ENCODE assay signal across 10 mouse cellular contexts in genomic region chr4:148249341-148249740, GRCm38 (mm10). TPM values are rescaled to one million over a fixed set of nuclear protein-coding genes. Genes with fewer than 3 reads are reported as not detected.
DNase-seq lines count a peak whose midpoint lies in the region; ATAC-seq and TF ChIP-seq lines count a peak whose summit lies in the region.
"Had no signal": no experiment of that assay in that cellular context is flagged by ENCODE, and none has a peak within 500 bp of the region (broad histone marks: within the 10 kb centered on the region; RNA-seq: fewer than 3 reads in every experiment).

No protein-coding gene starts in this region.

- peak; percentile 44; the same call in 1 of the 2 replicates for TF ChIP-seq CTCF in testis, adult 2 months (IDR thresholded peaks at IDR 0.05; ENCODE audit: control insufficient read depth, insufficient read depth, insufficient replicate concordance, low read depth, low read length)
- peak; percentile 40 for TF ChIP-seq CTCF in stomach, postnatal 0 days (IDR thresholded peaks at IDR 0.05; ENCODE audit: low read depth)

- H3K4me2 ChIP-seq in hindbrain, embryonic 16.5 days (ENCODE audit: low read length) = no peak overlapping the region
- H3K4me2 ChIP-seq in hindbrain, embryonic 12.5 days (replicated peaks) = no peak overlapping the region
- no peak overlapping the region for H3K4me2 ChIP-seq in stomach, postnatal 0 days (replicated peaks; ENCODE audit: low read depth)
- H3K4me2 ChIP-seq: liver, embryonic 13.5 days had no signal

- no peak overlapping the region for H3K4me3 ChIP-seq in hindbrain, embryonic 16.5 days (ENCODE audit: low read length)
- H3K4me3 ChIP-seq in hindbrain, embryonic 12.5 days = no peak overlapping the region
- H3K4me3 ChIP-seq in testis, adult 2 months (ENCODE audit: control insufficient read depth, low read depth, low read length) = no peak overlapping the region
- H3K4me3 ChIP-seq in stomach, postnatal 0 days (ENCODE audit: low read depth, low read length) = no peak overlapping the region
- H3K4me3 ChIP-seq: liver, embryonic 13.5 days had no signal

- peaks cover 54% of the 10 kb centered on the region for H3K36me3 ChIP-seq in hindbrain, embryonic 16.5 days (ENCODE audit: control insufficient read depth, insufficient read depth, low read length)
- peaks cover 94% of the 10 kb centered on the region for H3K36me3 ChIP-seq in hindbrain, embryonic 12.5 days
- H3K36me3 ChIP-seq in testis, adult 2 months (ENCODE audit: control insufficient read depth, insufficient read depth, low read length) = no peaks in the 10 kb centered on the region
- no peaks in the 10 kb centered on the region for H3K36me3 ChIP-seq in stomach, postnatal 0 days (ENCODE audit: control insufficient read depth, insufficient read depth, low read length)
- H3K36me3 ChIP-seq: liver, embryonic 13.5 days had no signal

- WGBS in hindbrain, embryonic 16.5 days = 60% methylated on average over 10 of the region's 10 CpGs
- WGBS in hindbrain, embryonic 12.5 days = 50% methylated on average over 10 of the region's 10 CpGs
- 36% methylated on average over 10 of the region's 10 CpGs for WGBS in stomach, postnatal 0 days

- 0 out of 2 replicates have a peak, but pooled peaks have one; percentile 31 for ATAC-seq in hindbrain, embryonic 16.5 days
- no peak for ATAC-seq in hindbrain, embryonic 12.5 days (ENCODE audit: low FRiP score)
- no peak for ATAC-seq in stomach, postnatal 0 days (ENCODE audit: low FRiP score, low TSS enrichment)

- no peak for TF ChIP-seq POLR2A in testis, adult 2 months (IDR thresholded peaks at IDR 0.05; ENCODE audit: control insufficient read depth, low read depth, low read length)

- no peak for TF ChIP-seq EP300 in stomach, postnatal 0 days (optimal IDR thresholded peaks at IDR 0.05)

- no peak for DNase-seq in testis, postnatal 14 days (ENCODE audit: low spot score)
- peak; percentile 49 for DNase-seq in embryo, embryonic 10.5 days (ENCODE audit: low spot score)
- DNase-seq in stomach, postnatal 0 days (ENCODE audit: low spot score) = peak; percentile 33
- DNase-seq in urinary bladder, postnatal 36 days (ENCODE audit: low spot score in 2 of 2) = no peak
- DNase-seq in ovary, postnatal 14 days (ENCODE audit: low spot score) = no peak
- DNase-seq: heart, postnatal 36 days; liver, embryonic 13.5 days had no signal

- H3K9me3 ChIP-seq in hindbrain, embryonic 16.5 days (ENCODE audit: control insufficient read depth, low read length) = peaks cover 5% of the 10 kb centered on the region
- no peaks in the 10 kb centered on the region for H3K9me3 ChIP-seq in hindbrain, embryonic 12.5 days (replicated peaks)
- H3K9me3 ChIP-seq in stomach, postnatal 0 days (ENCODE audit: control insufficient read depth, low read length) = no peaks in the 10 kb centered on the region
- H3K9me3 ChIP-seq: liver, embryonic 13.5 days had no signal

- no peaks in the 10 kb centered on the region for H3K27me3 ChIP-seq in hindbrain, embryonic 16.5 days (replicated peaks; ENCODE audit: control insufficient read depth, insufficient read depth, low read length)
- no peaks in the 10 kb centered on the region for H3K27me3 ChIP-seq in hindbrain, embryonic 12.5 days
- no peaks in the 10 kb centered on the region for H3K27me3 ChIP-seq in testis, adult 2 months (ENCODE audit: control insufficient read depth, insufficient read depth, low read length)
- H3K27me3 ChIP-seq in stomach, postnatal 0 days (ENCODE audit: control insufficient read depth, insufficient read depth, low read length) = no peaks in the 10 kb centered on the region
- H3K27me3 ChIP-seq: liver, embryonic 13.5 days had no signal

- no peaks in the 10 kb centered on the region for H3K4me1 ChIP-seq in hindbrain, embryonic 16.5 days (ENCODE audit: control insufficient read depth, insufficient read depth, low read depth, low read length)
- no peaks in the 10 kb centered on the region for H3K4me1 ChIP-seq in hindbrain, embryonic 12.5 days
- H3K4me1 ChIP-seq in testis, adult 2 months (ENCODE audit: control insufficient read depth, insufficient read depth, low read length) = no peaks in the 10 kb centered on the region
- no peaks in the 10 kb centered on the region for H3K4me1 ChIP-seq in stomach, postnatal 0 days (replicated peaks; ENCODE audit: control insufficient read depth, insufficient read depth)
- H3K4me1 ChIP-seq: liver, embryonic 13.5 days had no signal

- no peak overlapping the region for H3K9ac ChIP-seq in hindbrain, embryonic 16.5 days (ENCODE audit: low read depth, low read length)
- no peak overlapping the region for H3K9ac ChIP-seq in hindbrain, embryonic 12.5 days
- no peak overlapping the region for H3K9ac ChIP-seq in stomach, postnatal 0 days (ENCODE audit: low read length)
- H3K9ac ChIP-seq: liver, embryonic 13.5 days had no signal

- no peak overlapping the region for H3K27ac ChIP-seq in hindbrain, embryonic 16.5 days (ENCODE audit: low read depth, low read length)
- no peak overlapping the region for H3K27ac ChIP-seq in hindbrain, embryonic 12.5 days
- H3K27ac ChIP-seq in testis, adult 2 months (ENCODE audit: control insufficient read depth, insufficient read depth, low read depth, low read length) = no peak overlapping the region
- H3K27ac ChIP-seq in stomach, postnatal 0 days (replicated peaks) = no peak overlapping the region
- H3K27ac ChIP-seq: liver, embryonic 13.5 days had no signal

RNA-seq across cellular contexts. Expression of gene Disp3, which starts 38.4 kb away (rescaled TPM):
- 11.6 and 13.6 TPM in 2 replicates for polyA plus RNA-seq in hindbrain, embryonic 16.5 days (2015; fragmentation: Nextera tagmentation; extraction: Ambion mirVana)
- 13.2 and 14.7 TPM in 2 replicates for polyA plus RNA-seq in hindbrain, embryonic 12.5 days (2016; fragmentation: Nextera tagmentation; extraction: Ambion mirVana)
- polyA plus RNA-seq in testis, adult 2 months (2012; rRNA removed) = 0.63 and 2.5 TPM in 2 replicates
- polyA plus RNA-seq in stomach, postnatal 0 days (2015; fragmentation: Nextera tagmentation; extraction: Ambion mirVana) = 0.04 and 0.06 TPM in 2 replicates

Comparison
In these comparisons a context has a peak if more than half of its experiments do, and no peak if none do; other contexts are left out.
1. DNase-seq: peak in embryo, embryonic 10.5 days (single experiment) and stomach, postnatal 0 days (single experiment); none in testis, postnatal 14 days (single experiment), urinary bladder, postnatal 36 days (0 of 2) and ovary, postnatal 14 days (single experiment).